Mouse (Mus musculus) A20 (cell line): Measurements from ENCODE around the gene Brinp2.

ENCODE experiments used
- DNase-seq: peaks from one replicate; pipeline ENCODE4 v3.0.0-alpha.2; 2011; ENCODE audit warnings: low read depth, low spot score

Brinp2 gene

GRCm38 (mm10) chr1:158221048-158221447 lies 135.1 kb downstream of the Brinp2 start:
- DNase-seq, result no peak

DNA sequence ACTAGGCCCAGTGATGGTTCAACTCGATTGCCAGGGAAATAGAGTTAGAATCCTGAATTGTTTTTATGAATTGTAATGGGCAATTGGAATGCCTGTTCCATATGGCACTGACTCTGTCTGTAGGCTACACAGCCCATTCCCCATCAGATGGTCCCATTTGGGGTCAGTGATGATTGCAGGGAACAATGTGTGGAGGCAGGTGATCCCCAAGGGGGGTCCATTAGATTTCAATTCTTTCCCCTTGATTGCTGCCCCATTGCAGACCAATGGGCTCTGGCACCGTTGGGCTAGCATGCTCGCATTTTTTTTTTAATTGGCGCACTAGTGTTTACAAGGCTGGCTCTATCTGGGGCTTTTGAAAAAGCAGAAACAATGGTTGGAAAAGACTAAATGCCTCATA lies 136.0 kb downstream of the Brinp2 start:
- DNase-seq, result no peak

GRCm38 (mm10) chr1:158218750-158219149 lies 137.4 kb downstream of the Brinp2 start:
- DNase-seq, result no peak

DNA sequence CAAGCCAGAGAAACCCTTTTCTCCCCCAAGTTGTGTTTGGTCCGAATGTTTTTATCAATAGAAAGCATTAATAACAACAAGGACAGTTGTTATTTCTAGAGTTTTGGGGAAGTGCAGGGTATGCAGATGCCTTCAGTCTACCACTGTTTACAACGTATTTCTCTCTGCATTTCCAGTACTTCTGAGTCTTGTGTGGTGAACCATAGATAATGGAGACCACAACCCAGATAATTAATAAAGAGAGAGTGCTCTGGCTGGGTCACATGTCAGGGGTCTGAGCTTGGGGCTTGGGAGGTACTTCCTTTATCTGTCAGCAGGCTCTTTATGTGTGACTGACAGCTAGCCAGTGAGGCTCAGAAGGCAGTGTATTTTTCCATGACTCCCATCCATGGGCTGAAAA lies 137.8 kb downstream of the Brinp2 start:
- DNase-seq, result no peak

GRCm38 (mm10) chr1:158215581-158215980 lies 140.5 kb downstream of the Brinp2 start:
- no peak for DNase-seq

- DNase-seq, result no peak
Measured at GRCm38 (mm10) chr1:158214743-158215142, 141.4 kb downstream of the Brinp2 start.

- no peak for DNase-seq
Measured at GRCm38 (mm10) chr1:158213736-158214135, 142.4 kb downstream of the Brinp2 start.

- DNase-seq, result no peak
Measured at GRCm38 (mm10) chr1:158207620-158208019, 148.5 kb downstream of the Brinp2 start.

DNA sequence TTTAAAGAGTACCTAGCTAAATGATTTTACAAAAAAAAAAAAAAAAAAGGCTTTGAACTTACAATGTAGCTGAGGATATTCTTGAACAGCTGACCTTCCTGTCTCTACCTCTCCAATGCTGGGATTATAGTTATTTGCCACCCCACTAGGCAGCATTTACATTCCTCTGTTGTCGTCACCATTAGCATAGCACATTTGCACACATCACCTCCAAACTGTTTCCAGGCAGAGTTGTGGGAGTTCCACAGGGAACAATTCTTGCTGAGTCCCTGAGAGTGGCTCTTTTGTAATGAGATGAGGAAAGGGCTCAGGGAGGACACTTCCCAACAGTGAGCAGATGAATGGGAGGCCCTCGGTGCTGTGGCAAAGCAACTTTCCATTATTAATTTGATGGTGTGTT lies 153.2 kb downstream of the Brinp2 start:
- DNase-seq, result no peak
